Mouse (Mus musculus): ENCODE results near the gene Ryr1. TPM values are rescaled to one million over a fixed set of nuclear protein-coding genes. Genes with fewer than 3 reads are reported as not detected.
"Not testable (repeated sequence)": the region's sequence is repeated elsewhere in the genome, so short reads cannot be mapped to it uniquely, and the experiment has no call there.

The Ryr1 gene
- polyA plus RNA-seq, 1 experiment from 2014 or later = 0.58 TPM

- Histone ChIP-seq H3K27ac (ENCODE audit: low read length) (no peak overlapping the region), H3K27me3 (ENCODE audit: control insufficient read depth, insufficient read depth, low read depth, low read length) (no peaks in the 10 kb centered on the region), H3K4me3 (ENCODE audit: low read length) (no peak overlapping the region), H3K4me2 (ENCODE audit: low read depth, low read length) (no peak overlapping the region), H3K36me3 (ENCODE audit: control insufficient read depth, insufficient read depth, low read length) (no peaks in the 10 kb centered on the region), H3K9me3 (ENCODE audit: control insufficient read depth, low read length) (no peaks in the 10 kb centered on the region), H3K9ac (ENCODE audit: low read length) (no peak overlapping the region), H3K4me1 (replicated peaks; ENCODE audit: control insufficient read depth, insufficient read depth, low read length) (no peaks in the 10 kb centered on the region)
- 91% methylated on average over 15 of the region's 15 CpGs for WGBS
- no peak for ATAC-seq (ENCODE audit: low read depth)
Measured at GRCm38 (mm10) chr7:29148771-29149170, 23.8 kb upstream of the Ryr1 start.

- 70% methylated on average over 7 of the region's 7 CpGs for WGBS
- Histone ChIP-seq H3K9ac (ENCODE audit: low read length) (no peak overlapping the region), H3K27ac (ENCODE audit: low read length) (no peak overlapping the region), H3K9me3 (ENCODE audit: control insufficient read depth, low read length) (no peaks in the 10 kb centered on the region), H3K4me3 (ENCODE audit: low read length) (no peak overlapping the region), H3K27me3 (ENCODE audit: control insufficient read depth, insufficient read depth, low read depth, low read length) (no peaks in the 10 kb centered on the region), H3K4me1 (replicated peaks; ENCODE audit: control insufficient read depth, insufficient read depth, low read length) (no peaks in the 10 kb centered on the region), H3K4me2 (ENCODE audit: low read depth, low read length) (no peak overlapping the region), H3K36me3 (ENCODE audit: control insufficient read depth, insufficient read depth, low read length) (no peaks in the 10 kb centered on the region)
- ATAC-seq (ENCODE audit: low read depth) = no peak
Measured at GRCm38 (mm10) chr7:29146625-29147367, 21.8 kb upstream of the Ryr1 start.

GRCm38 (mm10) chr7:29144006-29144405, 19.0 kb upstream of the Ryr1 start:
- Histone ChIP-seq H3K9me3 (ENCODE audit: control insufficient read depth, low read length) (no peaks in the 10 kb centered on the region), H3K27ac (ENCODE audit: low read length) (no peak overlapping the region), H3K36me3 (ENCODE audit: control insufficient read depth, insufficient read depth, low read length) (no peaks in the 10 kb centered on the region), H3K27me3 (ENCODE audit: control insufficient read depth, insufficient read depth, low read depth, low read length) (no peaks in the 10 kb centered on the region), H3K4me1 (replicated peaks; ENCODE audit: control insufficient read depth, insufficient read depth, low read length) (no peaks in the 10 kb centered on the region), H3K4me3 (ENCODE audit: low read length) (no peak overlapping the region), H3K9ac (ENCODE audit: low read length) (no peak overlapping the region), H3K4me2 (ENCODE audit: low read depth, low read length) (no peak overlapping the region)
- no peak for ATAC-seq (ENCODE audit: low read depth)
- 90% methylated on average over 4 of the region's 4 CpGs for WGBS

GRCm38 (mm10) chr7:29141416-29141815, 16.4 kb upstream of the Ryr1 start:
- Histone ChIP-seq H3K4me1 (replicated peaks; ENCODE audit: control insufficient read depth, insufficient read depth, low read length) (no peaks in the 10 kb centered on the region), H3K9me3 (ENCODE audit: control insufficient read depth, low read length) (no peaks in the 10 kb centered on the region), H3K27me3 (ENCODE audit: control insufficient read depth, insufficient read depth, low read depth, low read length) (no peaks in the 10 kb centered on the region), H3K27ac (ENCODE audit: low read length) (no peak overlapping the region), H3K4me3 (ENCODE audit: low read length) (no peak overlapping the region), H3K9ac (ENCODE audit: low read length) (no peak overlapping the region), H3K4me2 (ENCODE audit: low read depth, low read length) (no peak overlapping the region), H3K36me3 (ENCODE audit: control insufficient read depth, insufficient read depth, low read length) (no peaks in the 10 kb centered on the region)
- ATAC-seq (ENCODE audit: low read depth) = no peak
- 58% methylated on average over 8 of the region's 8 CpGs for WGBS

GRCm38 (mm10) chr7:29139237-29139636, 14.3 kb upstream of the Ryr1 start:
- not testable (repeated sequence) for H3K27me3 ChIP-seq (ENCODE audit: control insufficient read depth, insufficient read depth, low read depth, low read length); H3K9me3 ChIP-seq (ENCODE audit: control insufficient read depth, low read length); H3K27ac ChIP-seq (ENCODE audit: low read length); H3K9ac ChIP-seq (ENCODE audit: low read length); H3K36me3 ChIP-seq (ENCODE audit: control insufficient read depth, insufficient read depth, low read length); H3K4me2 ChIP-seq (ENCODE audit: low read depth, low read length); H3K4me1 ChIP-seq (replicated peaks; ENCODE audit: control insufficient read depth, insufficient read depth, low read length); ATAC-seq (ENCODE audit: low read depth); H3K4me3 ChIP-seq (ENCODE audit: low read length)
- whole genome bisulfite sequencing = 87% methylated on average over 3 of the region's 4 CpGs

GRCm38 (mm10) chr7:29137429-29137828, 12.4 kb upstream of the Ryr1 start:
- Histone ChIP-seq H3K36me3 (ENCODE audit: control insufficient read depth, insufficient read depth, low read length) (no peaks in the 10 kb centered on the region), H3K4me2 (ENCODE audit: low read depth, low read length) (no peak overlapping the region), H3K9ac (ENCODE audit: low read length) (no peak overlapping the region), H3K9me3 (ENCODE audit: control insufficient read depth, low read length) (no peaks in the 10 kb centered on the region), H3K27me3 (ENCODE audit: control insufficient read depth, insufficient read depth, low read depth, low read length) (no peaks in the 10 kb centered on the region), H3K4me3 (ENCODE audit: low read length) (no peak overlapping the region), H3K4me1 (replicated peaks; ENCODE audit: control insufficient read depth, insufficient read depth, low read length) (peaks cover 6% of the 10 kb centered on the region; the same call in 1 of the 2 replicates), H3K27ac (ENCODE audit: low read length) (no peak overlapping the region)
- 39% methylated on average over 16 of the region's 16 CpGs for WGBS
- no peak for ATAC-seq (ENCODE audit: low read depth)

GRCm38 (mm10) chr7:29134693-29135386, 9.9 kb upstream of the Ryr1 start, which contains the start of gene Rasgrp4:
Gene Rasgrp4 (plus strand): TSS chr7:29134851.
- Histone ChIP-seq H3K4me3 (ENCODE audit: low read length) (peak within 1 kb of the TSS; percentile 28), H3K36me3 (ENCODE audit: control insufficient read depth, insufficient read depth, low read length) (no peaks in the 10 kb centered on the region), H3K9me3 (ENCODE audit: control insufficient read depth, low read length) (no peaks in the 10 kb centered on the region), H3K27ac (ENCODE audit: low read length) (no peak within 1 kb of the TSS), H3K9ac (ENCODE audit: low read length) (peak within 1 kb of the TSS; percentile 55; the same call in 1 of the 2 replicates), H3K4me2 (ENCODE audit: low read depth, low read length) (peak within 1 kb of the TSS; percentile 45), H3K4me1 (replicated peaks; ENCODE audit: control insufficient read depth, insufficient read depth, low read length) (peaks cover 6% of the 10 kb centered on the region; the same call in 1 of the 2 replicates), H3K27me3 (ENCODE audit: control insufficient read depth, insufficient read depth, low read depth, low read length) (no peaks in the 10 kb centered on the region)
- ATAC-seq (ENCODE audit: low read depth) = peak; percentile 82
- 0% methylated on average over 16 of the region's 20 CpGs for WGBS

GRCm38 (mm10) chr7:29134230-29134629, 9.3 kb upstream of the Ryr1 start:
- 11% methylated on average over 4 of the region's 4 CpGs for WGBS
- peak overlapping the region; percentile 28 for H3K4me3 ChIP-seq (ENCODE audit: low read length)
- no peaks in the 10 kb centered on the region for H3K27me3 ChIP-seq (ENCODE audit: control insufficient read depth, insufficient read depth, low read depth, low read length)
- H3K9me3 ChIP-seq (ENCODE audit: control insufficient read depth, low read length) = no peaks in the 10 kb centered on the region
- no peak overlapping the region for H3K27ac ChIP-seq (ENCODE audit: low read length)
- ATAC-seq (ENCODE audit: low read depth) = no peak
- H3K4me2 ChIP-seq (ENCODE audit: low read depth, low read length) = peak overlapping the region; percentile 45
- no peak overlapping the region for H3K9ac ChIP-seq (ENCODE audit: low read length)
- H3K36me3 ChIP-seq (ENCODE audit: control insufficient read depth, insufficient read depth, low read length) = no peaks in the 10 kb centered on the region
- peaks cover 6% of the 10 kb centered on the region; the same call in 1 of the 2 replicates for H3K4me1 ChIP-seq (replicated peaks; ENCODE audit: control insufficient read depth, insufficient read depth, low read length)

GRCm38 (mm10) chr7:29128725-29129124, 3.7 kb upstream of the Ryr1 start:
- H3K36me3 ChIP-seq (ENCODE audit: control insufficient read depth, insufficient read depth, low read length) = no peaks in the 10 kb centered on the region
- 75% methylated on average over 2 of the region's 2 CpGs for WGBS
- H3K27me3 ChIP-seq (ENCODE audit: control insufficient read depth, insufficient read depth, low read depth, low read length) = no peaks in the 10 kb centered on the region

More at GRCm38 (mm10) chr7:29128725-29129124, 3.7 kb upstream of the Ryr1 start:
- Histone ChIP-seq H3K27ac (ENCODE audit: low read length) (no peak overlapping the region), H3K9ac (ENCODE audit: low read length) (no peak overlapping the region), H3K4me2 (ENCODE audit: low read depth, low read length) (no peak overlapping the region), H3K4me1 (replicated peaks; ENCODE audit: control insufficient read depth, insufficient read depth, low read length) (peaks cover 5% of the 10 kb centered on the region), H3K9me3 (ENCODE audit: control insufficient read depth, low read length) (no peaks in the 10 kb centered on the region), H3K4me3 (ENCODE audit: low read length) (no peak overlapping the region)
- no peak for ATAC-seq (ENCODE audit: low read depth)
